Mouse (Mus musculus) lung, postnatal 25 days (tissue): ENCODE measurements around the gene Kcnh1.

Source experiments
- DNase-seq: peaks from one replicate; pipeline ENCODE4 v3.0.0; 2022; ENCODE audit warnings: low spot score

The Kcnh1 gene

DNA sequence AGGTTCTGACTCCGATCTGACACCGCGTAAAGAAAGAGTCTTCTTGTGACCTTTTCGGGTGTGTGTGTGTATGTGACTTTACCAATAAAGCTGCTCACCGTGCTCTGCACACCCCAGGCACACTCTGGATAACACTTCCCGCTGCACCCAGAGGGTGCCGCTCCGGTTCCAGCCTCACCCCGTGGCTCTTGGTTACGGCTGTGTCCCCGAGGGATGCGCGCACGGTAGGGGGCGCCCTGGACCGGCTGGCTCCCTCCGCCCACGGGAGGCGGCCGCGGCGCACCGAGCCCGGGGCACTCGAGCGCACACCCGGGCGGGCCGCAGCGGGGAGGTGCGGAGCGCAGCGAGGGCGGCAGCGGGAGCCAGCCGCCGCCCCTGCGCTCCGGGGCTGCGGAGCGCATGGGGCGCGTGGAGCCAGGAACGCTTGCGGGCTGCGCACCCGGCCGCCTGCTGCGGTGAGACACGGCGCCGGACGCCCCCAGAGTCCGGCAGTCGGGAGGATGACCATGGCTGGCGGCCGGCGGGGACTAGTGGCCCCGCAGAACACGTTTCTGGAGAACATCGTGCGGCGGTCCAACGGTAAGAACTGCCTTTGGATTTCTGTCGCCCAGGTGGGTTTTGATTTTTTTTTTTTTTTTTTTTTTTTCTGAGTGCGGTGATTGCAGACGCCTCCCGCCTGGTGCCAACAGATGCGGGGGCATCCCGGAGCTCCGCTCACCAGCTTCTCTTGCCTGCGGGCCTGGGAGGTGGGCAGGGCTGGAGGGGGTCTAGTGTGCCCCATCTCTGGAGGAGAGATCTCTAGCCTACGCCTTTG is at the start of gene Kcnh1:
Kcnh1 (plus strand) TSS at position 267 of the 814 bp plus-strand sequence.
- peak; percentile 89 for DNase-seq

DNA sequence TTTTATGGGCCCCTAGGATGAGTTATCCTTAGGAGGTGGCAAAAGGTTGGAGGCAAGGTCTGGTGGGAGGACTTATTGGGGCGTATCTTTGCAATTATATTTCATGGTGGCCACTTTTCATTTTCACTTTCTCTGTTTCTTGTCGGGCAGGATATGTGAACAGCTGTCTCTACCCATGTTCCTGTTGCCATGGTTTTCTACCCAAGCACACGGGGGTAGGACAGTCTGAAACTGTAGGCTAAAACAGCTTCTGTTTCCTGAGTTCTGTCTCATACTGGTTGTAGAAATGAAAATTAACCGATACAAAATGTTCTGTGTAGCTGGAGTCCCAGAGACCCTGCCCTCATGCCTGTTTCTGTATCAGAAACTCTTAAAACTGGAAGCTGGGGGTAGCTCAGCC is 39.4 kb upstream of the Kcnh1 start:
- no peak for DNase-seq

DNA sequence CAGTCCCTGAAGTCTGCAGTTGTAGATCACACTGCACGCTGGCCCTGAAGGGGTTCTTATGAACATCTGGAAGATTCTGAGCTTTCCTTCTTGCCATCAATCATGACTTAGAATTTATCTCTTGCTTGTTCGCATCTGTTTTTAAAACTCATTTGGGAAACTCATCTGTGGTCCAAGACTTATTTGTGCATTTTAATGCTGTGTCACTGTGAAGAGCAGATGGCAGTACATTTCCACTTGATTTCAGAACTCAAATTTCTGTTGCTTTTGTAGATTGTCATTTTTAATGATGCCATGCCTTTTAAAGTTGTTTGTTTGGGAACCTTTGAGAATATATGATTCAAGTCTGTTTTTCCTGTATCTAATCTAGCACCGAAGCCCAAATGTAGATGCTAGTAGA is 19.1 kb upstream of the Kcnh1 start:
- no peak for DNase-seq

DNA sequence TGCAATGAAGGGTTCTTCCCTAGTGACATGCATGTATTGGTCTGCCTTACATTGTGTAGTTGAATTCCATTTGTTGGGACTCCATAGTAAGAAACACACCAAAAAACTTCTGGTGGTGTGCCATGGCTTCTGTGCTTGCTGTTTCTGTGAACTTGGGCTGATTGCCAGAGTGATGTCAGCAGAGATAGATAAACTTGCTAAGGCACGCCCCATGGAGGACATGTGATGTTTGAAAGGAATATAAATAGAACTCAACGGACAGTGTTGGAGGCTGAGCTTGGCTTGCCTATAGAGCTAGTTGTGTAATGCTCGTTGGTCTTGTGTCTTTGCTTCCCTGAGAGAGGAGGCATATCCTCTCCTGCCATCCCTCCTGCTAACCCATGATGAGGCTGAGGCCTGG is 10.7 kb upstream of the Kcnh1 start:
- no peak for DNase-seq

DNA sequence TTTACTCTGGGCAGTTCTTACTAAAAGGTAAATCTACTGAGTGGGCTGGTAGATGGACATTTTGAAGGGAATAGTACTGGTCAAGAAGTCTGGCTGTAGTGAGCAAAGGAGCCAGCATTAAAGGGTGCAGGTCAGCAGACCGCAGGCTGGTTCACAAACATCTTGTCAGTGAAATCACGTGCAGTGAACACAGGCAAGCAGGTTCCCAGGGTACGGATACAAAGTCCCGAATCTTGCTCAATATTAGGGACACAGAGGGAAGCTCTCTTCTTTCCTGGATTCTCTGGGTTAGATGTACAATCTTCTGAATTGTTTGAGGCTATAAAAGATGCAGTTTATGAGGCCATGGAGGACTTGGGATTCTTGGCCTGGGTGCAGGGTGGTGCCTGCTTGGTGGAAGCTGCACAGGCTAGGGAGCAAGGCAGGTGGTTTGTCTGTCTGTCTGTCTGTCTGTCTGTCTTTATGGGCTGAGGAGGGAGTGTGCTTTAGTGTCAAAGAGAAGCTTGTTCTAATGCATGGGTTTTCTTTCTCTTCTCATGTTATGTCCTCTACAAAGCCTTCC is 8.8 kb upstream of the Kcnh1 start:
- no peak for DNase-seq

DNA sequence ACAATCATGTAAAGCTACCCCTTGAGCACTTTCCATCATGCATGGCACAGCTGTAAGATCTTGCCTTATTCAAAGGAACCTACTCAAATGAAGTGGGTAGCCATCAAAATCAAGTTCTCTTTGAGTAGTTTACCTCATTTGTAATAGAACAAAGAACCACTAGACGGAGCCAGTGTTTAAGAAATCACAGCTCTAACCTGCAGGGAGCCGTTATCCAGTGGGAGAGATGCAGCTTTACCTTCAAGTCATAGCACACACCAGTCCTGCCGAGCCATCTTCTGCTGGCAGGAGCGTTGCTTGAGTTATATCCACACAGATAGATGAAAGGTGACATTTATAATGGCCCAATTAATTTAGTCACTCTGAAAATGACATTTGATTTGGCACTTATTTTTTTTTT is 1.5 kb upstream of the Kcnh1 start:
- DNase-seq = peak; percentile 65

DNA sequence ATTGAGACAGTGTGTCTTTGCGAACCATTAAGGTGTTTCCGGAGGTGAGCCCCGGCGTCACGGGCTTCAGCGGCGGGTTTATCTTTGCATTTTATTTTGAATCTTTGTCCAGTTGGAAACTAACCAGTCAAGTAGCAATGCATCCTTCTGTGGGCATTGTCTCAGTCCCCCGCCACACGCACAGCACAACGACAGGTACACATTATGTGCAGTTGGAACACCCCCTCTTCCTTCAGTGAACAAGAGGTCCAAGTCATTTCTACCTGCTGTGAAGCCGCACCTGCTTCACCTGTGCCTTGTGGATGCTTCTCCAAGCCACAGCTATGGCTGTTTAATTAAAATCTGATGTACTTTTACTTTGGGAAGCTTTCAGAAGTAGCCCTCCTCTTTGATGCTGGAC is 803 bp upstream of the Kcnh1 start:
- no peak for DNase-seq

DNA sequence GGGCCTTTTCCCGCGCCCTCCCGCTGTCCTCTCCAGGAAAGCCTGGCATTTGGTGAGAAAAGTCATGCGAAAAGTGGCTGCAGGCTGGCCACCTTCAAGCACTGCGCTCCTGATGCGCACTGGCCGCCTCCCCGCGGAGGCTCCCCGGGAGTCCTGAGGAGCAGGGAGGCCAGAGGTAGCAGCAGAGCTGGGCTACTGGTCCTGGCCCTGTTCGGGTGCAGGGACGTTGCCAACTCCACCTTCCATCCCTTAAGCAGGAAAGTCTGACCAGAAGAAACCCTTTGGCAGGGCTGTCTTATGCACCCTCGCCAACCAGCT is 707 bp downstream of the Kcnh1 start:
- DNase-seq = no peak

DNA sequence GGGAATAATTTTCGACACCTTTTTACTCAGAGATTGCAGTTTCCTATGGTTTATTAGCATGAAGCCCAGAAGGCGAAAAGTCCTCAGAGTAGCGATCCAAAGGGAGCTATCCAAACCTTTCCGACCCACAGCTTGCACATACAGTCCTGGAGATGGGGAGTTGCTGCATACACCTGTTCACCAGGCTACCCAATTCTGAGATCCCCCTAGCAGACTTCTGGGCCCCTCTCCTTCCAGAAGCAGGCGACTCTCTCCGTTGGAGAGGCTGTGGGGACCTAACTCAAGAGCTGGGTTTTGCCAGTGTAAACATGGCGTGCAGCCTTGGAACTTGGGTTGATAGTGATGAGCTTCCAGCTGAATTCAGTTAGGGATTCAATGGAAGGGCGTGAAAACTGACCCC is 1.3 kb downstream of the Kcnh1 start:
- no peak for DNase-seq

DNA sequence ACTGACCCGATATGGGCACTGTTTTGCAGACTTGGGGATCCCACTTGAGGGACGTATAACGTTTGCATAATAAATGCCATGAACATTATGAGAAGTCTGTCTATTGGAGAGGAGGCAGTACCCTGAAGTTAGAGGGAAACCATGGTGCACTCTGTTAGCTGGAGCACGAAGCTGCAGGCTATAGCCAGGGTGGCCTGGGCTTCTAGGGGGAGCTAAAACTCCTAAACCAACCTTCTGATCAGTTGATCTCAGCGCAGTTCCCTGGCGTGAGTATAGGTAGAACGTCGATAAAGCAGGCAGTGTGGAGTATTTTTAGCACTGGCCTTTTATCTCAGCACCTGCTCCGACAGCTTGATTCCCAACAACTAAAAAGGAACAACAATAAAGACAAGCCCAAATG is 2.1 kb downstream of the Kcnh1 start:
- no peak for DNase-seq

DNA sequence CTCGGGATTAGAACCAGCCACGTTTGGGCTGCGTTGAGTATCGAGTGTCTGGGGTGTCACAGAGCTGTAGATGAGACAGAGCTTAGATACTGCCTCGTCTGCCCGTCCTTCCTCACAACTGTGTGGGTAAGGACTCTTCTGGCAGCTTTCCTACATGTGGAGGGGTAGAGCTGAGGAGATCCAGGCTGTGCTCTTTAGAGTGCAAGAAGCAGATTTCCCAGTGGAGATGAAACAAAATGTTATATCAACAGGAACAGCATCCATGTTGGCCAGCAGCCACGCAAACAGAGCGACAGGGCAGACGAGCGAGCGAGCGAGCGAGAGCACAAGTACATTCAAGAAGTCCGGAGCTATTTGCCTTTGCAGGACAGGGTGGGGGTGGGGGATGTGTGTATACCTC is 3.1 kb downstream of the Kcnh1 start:
- peak; percentile 32 for DNase-seq

DNA sequence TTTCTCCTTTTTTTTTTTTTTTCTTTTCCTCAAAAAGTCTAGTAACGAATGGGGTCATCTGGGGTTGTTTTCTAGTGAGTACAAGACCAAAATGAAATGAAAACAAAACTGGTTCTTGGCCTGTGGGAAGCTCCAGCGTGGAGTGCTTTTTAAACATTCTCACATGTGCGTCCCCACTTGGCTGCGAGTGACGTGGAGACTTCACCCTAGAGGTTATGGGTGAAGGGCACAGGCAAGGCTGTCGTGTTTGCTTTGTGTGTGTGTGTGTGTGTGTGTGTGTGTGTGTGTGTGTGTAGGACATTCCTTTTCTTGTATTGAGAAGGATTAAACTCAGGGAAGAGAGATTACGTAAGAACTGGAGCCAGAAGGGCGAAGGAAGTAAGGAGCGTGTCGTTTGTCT is 6.9 kb downstream of the Kcnh1 start:
- peak; percentile 62 for DNase-seq

DNA sequence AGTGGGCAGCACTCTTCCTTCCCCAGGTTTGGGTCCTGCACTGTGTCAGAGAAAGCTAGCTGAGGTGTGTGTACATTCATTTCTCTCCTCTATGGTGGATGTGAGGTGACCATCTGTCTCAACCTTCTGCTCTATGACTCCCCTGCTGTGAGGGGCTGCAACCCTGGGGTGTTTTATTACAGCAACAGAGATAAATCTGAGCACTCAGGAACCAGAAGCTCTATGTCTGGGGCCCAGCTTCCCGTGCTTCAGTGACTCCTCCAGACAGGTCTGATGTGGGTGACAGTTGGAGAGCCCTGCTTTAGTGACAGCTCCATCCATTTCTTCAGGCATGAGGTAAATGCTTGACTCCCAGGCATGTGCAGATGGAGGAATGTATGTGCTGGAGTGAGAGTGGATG is 12.4 kb downstream of the Kcnh1 start:
- DNase-seq = no peak

DNA sequence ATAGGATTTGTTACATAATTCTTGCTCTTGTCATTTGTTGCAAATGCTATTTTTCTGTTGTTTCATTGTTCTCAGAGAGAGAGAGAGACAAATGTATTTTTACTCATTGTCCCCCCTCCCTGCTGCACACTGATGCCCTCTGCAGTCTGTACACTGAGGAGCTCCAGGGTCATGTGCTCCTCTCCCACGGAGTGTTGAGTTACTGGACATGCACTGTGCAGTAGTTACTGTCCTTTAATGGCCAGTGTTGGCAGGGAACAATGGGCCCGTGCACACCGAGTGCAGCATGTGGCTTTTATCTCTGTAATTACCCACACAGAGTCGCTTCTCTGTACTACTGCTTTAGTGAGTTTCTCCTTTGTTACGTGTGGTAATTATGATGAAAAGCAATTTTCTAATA is 17.4 kb downstream of the Kcnh1 start:
- no peak for DNase-seq

DNA sequence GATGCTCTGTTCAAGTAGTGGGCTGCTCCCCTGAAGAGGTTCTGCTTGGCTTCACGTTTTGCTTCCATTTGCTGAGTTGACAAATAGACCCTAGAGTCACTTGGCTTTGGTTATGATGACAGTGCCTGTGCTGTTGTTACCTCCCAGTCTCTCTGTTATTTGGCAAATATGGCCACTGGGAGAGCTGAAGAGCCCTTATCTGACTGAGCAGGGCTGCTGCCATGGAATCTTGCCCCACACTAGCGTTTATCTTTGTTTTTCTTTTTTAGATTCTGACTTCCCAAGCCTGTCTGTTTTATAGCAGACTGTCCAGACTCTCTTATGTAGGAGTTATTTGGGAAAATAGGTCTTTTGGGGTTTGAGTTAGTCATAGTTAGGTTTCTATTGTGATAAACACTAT is 21.9 kb downstream of the Kcnh1 start:
- DNase-seq = no peak

DNA sequence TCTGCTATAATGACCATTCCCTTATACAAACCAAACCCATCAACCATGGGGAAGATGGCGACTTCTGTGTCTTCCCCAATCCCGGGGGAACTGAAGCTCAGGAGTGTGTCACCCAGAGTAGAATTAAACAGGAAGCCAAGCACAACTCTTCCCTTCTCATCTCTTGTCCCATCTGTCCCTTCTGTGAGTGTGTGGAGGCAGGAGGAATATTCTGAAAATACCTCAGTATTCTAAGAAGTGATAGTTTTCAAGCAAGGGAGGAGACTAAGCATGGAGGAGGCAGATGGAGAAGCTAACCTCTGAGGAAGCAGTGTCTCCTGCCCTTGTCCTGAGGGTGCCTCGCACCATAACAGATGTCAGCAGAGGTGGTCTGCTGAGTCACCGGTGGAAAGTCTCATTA is 24.1 kb downstream of the Kcnh1 start:
- DNase-seq = no peak

DNA sequence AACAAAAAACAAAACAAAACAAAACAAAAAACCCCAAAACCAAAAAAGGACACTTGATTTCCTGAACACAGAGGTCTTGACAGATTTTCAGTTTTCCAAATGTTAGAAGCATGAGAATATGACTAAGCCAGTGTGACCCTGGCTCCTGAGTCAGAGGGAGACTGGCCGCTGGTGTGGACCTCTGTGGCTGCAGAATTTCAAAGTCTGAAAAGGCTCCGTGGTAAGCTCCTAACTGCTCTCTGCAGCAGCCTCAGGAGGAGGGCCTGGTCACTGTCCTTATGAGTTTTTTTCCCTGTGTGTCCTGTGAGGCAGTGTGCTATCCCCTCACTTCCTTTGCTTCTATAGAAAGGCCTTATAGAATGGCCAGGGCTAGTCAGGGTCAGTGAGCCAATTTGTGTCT is 29.6 kb downstream of the Kcnh1 start:
- no peak for DNase-seq

DNA sequence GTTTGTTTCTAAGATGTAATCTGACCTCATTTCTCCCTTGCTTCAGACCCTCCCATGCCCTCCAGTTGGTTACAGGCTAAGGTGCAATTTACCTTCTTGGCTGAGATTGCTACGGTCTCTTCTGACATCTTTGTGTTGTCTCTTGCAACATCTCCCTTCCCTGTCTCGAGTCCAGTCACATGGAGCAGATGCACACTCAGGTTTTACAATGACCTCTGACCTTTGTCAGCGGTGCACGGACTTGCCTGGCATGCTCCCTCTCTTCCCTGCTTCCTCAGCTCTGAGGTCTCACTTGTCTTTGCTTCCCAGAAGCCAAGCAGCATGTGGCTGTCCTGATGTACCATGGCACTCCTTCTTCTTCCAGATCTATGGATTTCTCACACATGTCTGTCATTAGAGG is 33.6 kb downstream of the Kcnh1 start:
- DNase-seq = no peak

DNA sequence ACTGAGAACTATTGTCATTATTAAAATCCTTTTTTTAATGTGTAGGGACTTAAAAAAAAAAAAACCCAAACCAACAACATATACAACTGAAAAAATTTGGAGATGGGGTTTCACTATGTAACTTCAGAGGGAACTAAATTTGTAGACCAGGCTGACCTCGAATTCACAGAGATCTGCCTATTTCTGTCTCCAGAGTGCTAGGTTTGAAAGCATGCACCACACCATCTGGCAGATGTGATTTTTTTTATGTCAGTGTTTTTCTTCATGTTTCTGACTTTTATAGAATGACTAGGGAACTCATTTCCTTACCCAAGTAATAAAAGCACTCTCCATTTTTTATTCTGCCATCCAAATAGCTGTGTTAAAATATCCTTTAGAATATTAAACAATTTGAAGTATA is 42.1 kb downstream of the Kcnh1 start:
- DNase-seq = no peak

DNA sequence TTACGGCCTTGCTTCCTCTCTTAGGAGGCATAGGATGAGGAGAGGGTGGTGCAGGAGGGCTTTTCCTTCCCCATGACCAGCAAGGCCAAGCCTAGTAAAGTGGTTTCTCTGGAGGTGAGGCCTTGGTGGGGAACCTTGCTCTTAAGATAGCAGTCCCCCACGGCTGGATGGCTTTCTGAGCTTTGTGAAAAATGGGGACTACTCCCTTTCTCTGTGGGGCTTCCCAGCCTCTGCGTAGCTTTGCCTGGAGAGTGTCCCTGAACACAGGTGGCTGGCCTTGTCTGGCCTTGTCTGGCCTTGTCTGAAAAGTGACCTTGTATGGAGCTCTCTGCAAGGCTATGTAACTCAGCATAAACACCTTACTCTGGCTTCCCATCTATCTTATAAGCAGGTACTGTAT is 56.3 kb downstream of the Kcnh1 start:
- no peak for DNase-seq

DNA sequence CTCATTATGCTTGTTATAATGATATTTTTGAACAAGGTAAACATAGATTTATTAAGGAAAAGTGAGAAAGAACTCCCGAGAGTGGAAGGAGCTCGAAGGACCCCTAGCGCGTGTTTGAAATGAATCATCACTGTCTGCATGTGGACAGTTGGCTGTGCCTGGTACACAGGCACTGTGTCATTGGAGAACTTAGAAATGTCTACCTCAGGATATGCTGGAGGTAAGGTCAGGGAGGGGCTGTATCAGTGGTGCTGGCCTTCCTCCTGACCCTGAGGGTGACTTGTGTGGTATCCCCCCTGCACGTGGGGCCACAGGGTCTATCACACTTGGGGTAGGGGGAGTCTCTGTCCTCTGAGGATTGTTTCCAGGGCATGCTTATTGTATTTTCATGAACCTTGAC is 68.6 kb downstream of the Kcnh1 start:
- DNase-seq = no peak

DNA sequence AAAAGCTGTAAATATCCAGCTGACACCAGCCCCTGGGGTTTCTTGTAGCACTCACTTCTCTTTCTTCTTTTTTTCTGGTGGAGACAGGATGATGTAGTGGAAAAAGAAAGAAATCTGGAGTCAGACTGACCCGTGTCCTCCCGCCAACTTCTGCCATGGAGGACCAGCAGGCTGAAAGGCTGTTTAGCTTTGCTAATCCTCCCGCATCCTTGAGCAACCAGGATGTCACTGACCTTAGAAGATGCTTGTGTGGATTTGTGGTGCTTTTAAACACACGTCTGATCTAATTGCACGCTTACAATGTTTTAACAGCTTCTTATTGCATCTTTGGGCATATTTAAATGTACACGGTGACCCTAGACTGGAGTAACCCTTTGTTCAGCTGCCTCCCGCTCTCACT is 69.0 kb downstream of the Kcnh1 start:
- no peak for DNase-seq

DNA sequence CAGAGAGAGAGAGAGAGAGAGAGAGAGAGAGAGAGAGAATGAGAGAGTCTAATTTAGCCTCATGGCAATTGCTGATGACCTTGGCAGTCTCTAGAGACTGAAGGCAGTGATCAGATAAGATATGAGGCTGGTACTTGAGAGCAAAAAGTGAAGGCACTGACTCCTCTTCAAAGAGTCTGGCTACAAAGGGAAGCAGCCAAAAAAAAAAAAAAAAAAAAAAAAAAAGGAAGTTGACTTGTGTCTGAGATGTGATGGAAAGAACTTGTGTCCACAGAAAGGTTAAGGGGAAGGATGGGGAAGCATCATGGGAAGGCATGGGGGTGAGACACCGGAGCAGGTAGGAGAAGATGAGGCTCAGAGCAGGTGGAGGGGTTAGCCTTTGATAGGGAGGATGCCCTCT is 75.1 kb downstream of the Kcnh1 start:
- DNase-seq = no peak

DNA sequence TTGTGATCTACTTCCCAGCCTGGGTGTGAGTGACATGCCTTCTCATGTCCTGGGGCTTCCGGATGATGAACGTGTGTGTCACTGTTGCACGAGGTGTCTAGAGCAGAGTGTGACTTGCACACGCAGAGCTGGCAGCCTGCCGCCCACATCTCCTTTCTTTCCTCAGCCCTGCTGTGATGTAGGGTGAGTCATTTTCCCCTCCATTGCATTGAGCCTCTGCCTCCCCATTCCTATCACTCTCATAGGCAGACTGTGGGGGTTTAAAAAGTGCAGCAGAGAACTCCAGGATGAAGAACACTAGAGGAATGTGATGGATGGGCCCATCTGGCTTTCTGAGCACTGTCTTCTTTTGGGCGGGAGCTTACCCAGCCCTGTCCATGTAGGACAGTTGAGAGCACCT is 76.4 kb downstream of the Kcnh1 start:
- DNase-seq = no peak
